Comparison of ENCODE assay signal across 30 mouse cellular contexts in the genomic region with DNA sequence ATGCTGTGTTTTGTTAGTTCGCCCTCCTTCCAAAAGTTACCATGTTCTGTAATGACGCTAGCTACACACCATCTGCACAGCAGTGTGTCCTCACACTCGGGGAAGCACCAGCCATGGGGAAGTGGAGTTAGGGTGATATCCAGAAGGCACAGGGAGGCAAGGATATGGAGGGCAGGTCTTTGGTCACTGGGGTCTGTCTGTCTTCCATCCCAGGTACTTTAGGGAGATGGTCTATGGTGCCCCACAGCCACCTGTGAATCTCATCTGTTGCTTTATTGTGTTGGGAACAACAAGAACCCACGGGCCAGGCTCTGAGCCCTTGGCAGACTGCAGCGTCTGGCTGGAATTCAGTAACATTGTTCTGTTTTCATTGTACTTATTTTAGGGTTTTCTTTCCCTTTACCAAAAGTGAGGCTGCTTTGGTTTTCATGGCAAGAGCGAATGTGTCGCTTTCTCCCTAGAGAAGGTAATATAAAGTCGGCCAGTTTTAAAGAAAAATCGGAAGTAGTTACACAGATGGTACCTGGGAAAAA.
DNase-seq lines count a peak whose midpoint lies in the region; ATAC-seq and TF ChIP-seq lines count a peak whose summit lies in the region.
"Had no signal": no experiment of that assay in that cellular context is flagged by ENCODE, and none has a peak within 500 bp of the region (broad histone marks: within the 10 kb centered on the region; RNA-seq: fewer than 3 reads in every experiment).

No protein-coding gene starts in this region.

- H3K27ac ChIP-seq in layer of hippocampus, adult 2 months: peak overlapping the region; percentile 81
- H3K27ac ChIP-seq in midbrain, embryonic 15.5 days: no peak overlapping the region
- H3K27ac ChIP-seq: embryonic facial prominence, embryonic 13.5 days; hindbrain, embryonic 15.5 days; limb, embryonic 13.5 days; lung, embryonic 15.5 days; midbrain, embryonic 10.5 days; neural tube, embryonic 12.5 days had no signal

- no peak overlapping the region for H3K4me2 ChIP-seq in midbrain, embryonic 15.5 days
- H3K4me2 ChIP-seq: embryonic facial prominence, embryonic 13.5 days; heart, embryonic 12.5 days; hindbrain, embryonic 15.5 days; limb, embryonic 13.5 days; liver, embryonic 11.5 days; lung, embryonic 15.5 days; neural tube, embryonic 12.5 days had no signal

- WGBS in midbrain, embryonic 15.5 days: 82% methylated on average over 9 of the region's 9 CpGs

- no peaks in the 10 kb centered on the region for H3K27me3 ChIP-seq in midbrain, embryonic 15.5 days (replicated peaks)
- H3K27me3 ChIP-seq: embryonic facial prominence, embryonic 13.5 days; heart, embryonic 12.5 days; hindbrain, embryonic 15.5 days; limb, embryonic 13.5 days; lung, embryonic 15.5 days; neural tube, embryonic 12.5 days had no signal

- no peaks in the 10 kb centered on the region for H3K4me1 ChIP-seq in midbrain, embryonic 15.5 days
- H3K4me1 ChIP-seq: embryonic facial prominence, embryonic 13.5 days; heart, embryonic 12.5 days; hindbrain, embryonic 15.5 days; limb, embryonic 13.5 days; lung, embryonic 15.5 days; midbrain, embryonic 10.5 days; neural tube, embryonic 12.5 days had no signal

- peak; percentile 21 to 43 for DNase-seq in left cerebral cortex, adult 18-20 months (ENCODE audit: low spot score in 2 of 2)
- DNase-seq in left cerebral cortex, postnatal 10 days (ENCODE audit: extremely low spot score in 1 of 2, low spot score in 2 of 2): no peak
- DNase-seq in brain, adult 2 months (ENCODE audit: low read depth, low spot score): peak; percentile 68
- peak; percentile 63 to 72 for DNase-seq in layer of hippocampus, adult 2 months (ENCODE audit: low spot score in 2 of 2)
- DNase-seq in layer of hippocampus, postnatal 14 days (ENCODE audit: low spot score in 2 of 2): peak; percentile 75 to 82
- DNase-seq in cerebellum, postnatal 14 days: no peak
- DNase-seq: adrenal gland, postnatal 10 days; cerebellum, adult 11-12 months; cerebellum, adult 9-11 months; gastrocnemius, postnatal 25 days; heart, adult 11 months; heart, postnatal 4 days; kidney, adult 11 months; kidney, postnatal 25 days; thymus, adult 18-20 months; thymus, postnatal 25 days had no signal

- no peak overlapping the region for H3K4me3 ChIP-seq in layer of hippocampus, adult 2 months
- no peak overlapping the region for H3K4me3 ChIP-seq in midbrain, embryonic 15.5 days
- H3K4me3 ChIP-seq: embryonic facial prominence, embryonic 13.5 days; erythroblast, embryonic 14.5 days; heart, embryonic 12.5 days; hindbrain, embryonic 15.5 days; limb, embryonic 13.5 days; lung, embryonic 15.5 days; midbrain, embryonic 10.5 days; neural tube, embryonic 12.5 days had no signal

- intact Hi-C loops in left cerebral cortex, postnatal 10 days (cut with DNase I): no loop called here

- TF ChIP-seq CTCF in layer of hippocampus, adult 2 months (conservative IDR thresholded peaks at IDR 0.05): no peak

- H3K9ac ChIP-seq in midbrain, embryonic 15.5 days: no peak overlapping the region
- H3K9ac ChIP-seq: embryonic facial prominence, embryonic 13.5 days; heart, embryonic 12.5 days; hindbrain, embryonic 15.5 days; limb, embryonic 13.5 days; lung, embryonic 15.5 days; neural tube, embryonic 12.5 days had no signal

- no peaks in the 10 kb centered on the region for H3K36me3 ChIP-seq in midbrain, embryonic 15.5 days (replicated peaks)
- H3K36me3 ChIP-seq: embryonic facial prominence, embryonic 13.5 days; heart, embryonic 12.5 days; limb, embryonic 13.5 days; lung, embryonic 15.5 days; midbrain, embryonic 10.5 days; neural tube, embryonic 12.5 days had no signal

- ATAC-seq in erythroblast, adult 5-6 weeks (replicated peaks; ENCODE audit: low FRiP score, poor library complexity, severe bottlenecking): no peak
- ATAC-seq in midbrain, embryonic 15.5 days (replicated peaks): no peak
- ATAC-seq: inflammation-experienced regulatory T-cells, adult 6 months; midbrain, embryonic 16.5 days; Patski had no signal

- no peaks in the 10 kb centered on the region for H3K9me3 ChIP-seq in midbrain, embryonic 15.5 days
- H3K9me3 ChIP-seq: embryonic facial prominence, embryonic 13.5 days; hindbrain, embryonic 15.5 days; limb, embryonic 13.5 days; lung, embryonic 15.5 days; midbrain, embryonic 10.5 days; neural tube, embryonic 12.5 days had no signal

Comparison
In these comparisons a context has a peak if more than half of its experiments do, and no peak if none do; other contexts are left out.
1. DNase-seq: peak in left cerebral cortex, adult 18-20 months (2 of 2), brain, adult 2 months (single experiment), layer of hippocampus, adult 2 months (2 of 2) and layer of hippocampus, postnatal 14 days (2 of 2); none in left cerebral cortex, postnatal 10 days (0 of 2) and cerebellum, postnatal 14 days (0 of 2).